Comparison of ENCODE assay signal across 23 mouse cellular contexts in genomic region chr9:110775269-110776022, GRCm38 (mm10). TPM values are rescaled to one million over a fixed set of nuclear protein-coding genes. Genes with fewer than 3 reads are reported as not detected.
DNase-seq lines count a peak whose midpoint lies in the region; ATAC-seq and TF ChIP-seq lines count a peak whose summit lies in the region.
"Had no signal": no experiment of that assay in that cellular context is flagged by ENCODE, and none has a peak within 500 bp of the region (broad histone marks: within the 10 kb centered on the region; RNA-seq: fewer than 3 reads in every experiment).

No protein-coding gene starts in this region.

- H3K27ac ChIP-seq in heart, embryonic 16.5 days (ENCODE audit: low read length), result peak overlapping the region; percentile 60
- peak overlapping the region; percentile 89 for H3K27ac ChIP-seq in lung, embryonic 15.5 days
- H3K27ac ChIP-seq in embryonic facial prominence, embryonic 15.5 days (replicated peaks), result peak overlapping the region; percentile 36; the same call in 1 of the 2 replicates
- peak overlapping the region; percentile 70 for H3K27ac ChIP-seq in stomach, embryonic 16.5 days (ENCODE audit: low read length)
- H3K27ac ChIP-seq: hindbrain, postnatal 0 days; midbrain, embryonic 12.5 days had no signal

- H3K27me3 ChIP-seq in heart, embryonic 16.5 days (ENCODE audit: control insufficient read depth, insufficient read depth, low read length), result no peaks in the 10 kb centered on the region
- 0 out of 2 replicates have a peak, but pooled peaks cover 2% of the 10 kb centered on the region for H3K27me3 ChIP-seq in lung, embryonic 15.5 days
- 0 out of 2 replicates have a peak, but pooled peaks cover 2% of the 10 kb centered on the region for H3K27me3 ChIP-seq in embryonic facial prominence, embryonic 15.5 days
- no peaks in the 10 kb centered on the region for H3K27me3 ChIP-seq in stomach, embryonic 16.5 days (ENCODE audit: control insufficient read depth, insufficient read depth, low read length)
- H3K27me3 ChIP-seq: neural tube, embryonic 13.5 days had no signal

- no peak for ATAC-seq in heart, embryonic 16.5 days (replicated peaks; ENCODE audit: extremely low read depth, insufficient read depth, low FRiP score)
- peak; percentile 82 for ATAC-seq in lung, embryonic 15.5 days (ENCODE audit: borderline replicate concordance, extremely low read depth, low FRiP score, low TSS enrichment)
- 0 out of 2 replicates have a peak, but pooled peaks have one; percentile 13 for ATAC-seq in embryonic facial prominence, embryonic 15.5 days (ENCODE audit: insufficient number of reproducible peaks, low FRiP score, low TSS enrichment, low read depth)
- peak; percentile 61 for ATAC-seq in stomach, embryonic 16.5 days (ENCODE audit: insufficient read depth, low FRiP score)
- ATAC-seq: forebrain, embryonic 16.5 days; hindbrain, postnatal 0 days had no signal

- TF ChIP-seq POLR2A in lung, adult 2 months (IDR thresholded peaks at IDR 0.05; ENCODE audit: borderline replicate concordance, extremely low read depth, low read depth, low read length), result no peak

- WGBS in heart, embryonic 16.5 days, result 54% methylated on average over 10 of the region's 10 CpGs
- 47% methylated on average over 10 of the region's 10 CpGs for WGBS in lung, embryonic 15.5 days
- WGBS in lung, adult 2 months, result 82% methylated on average over 10 of the region's 10 CpGs
- 47% methylated on average over 10 of the region's 10 CpGs for WGBS in embryonic facial prominence, embryonic 15.5 days
- WGBS in stomach, embryonic 16.5 days, result 57% methylated on average over 10 of the region's 10 CpGs

- H3K36me3 ChIP-seq in heart, embryonic 16.5 days (ENCODE audit: control insufficient read depth, insufficient read depth), result peaks cover 2% of the 10 kb centered on the region
- H3K36me3 ChIP-seq in lung, embryonic 15.5 days, result no peaks in the 10 kb centered on the region
- no peaks in the 10 kb centered on the region for H3K36me3 ChIP-seq in embryonic facial prominence, embryonic 15.5 days
- H3K36me3 ChIP-seq in stomach, embryonic 16.5 days (ENCODE audit: control insufficient read depth, insufficient read depth, low read length), result no peaks in the 10 kb centered on the region
- H3K36me3 ChIP-seq: midbrain, embryonic 12.5 days; neural tube, embryonic 13.5 days had no signal

- H3K4me1 ChIP-seq in heart, embryonic 16.5 days (ENCODE audit: control insufficient read depth, insufficient read depth, low read length), result peaks cover 14% of the 10 kb centered on the region
- peaks cover 40% of the 10 kb centered on the region for H3K4me1 ChIP-seq in lung, embryonic 15.5 days
- H3K4me1 ChIP-seq in lung, adult 2 months (ENCODE audit: control insufficient read depth, insufficient read depth, low read length), result no peaks in the 10 kb centered on the region
- peaks cover 45% of the 10 kb centered on the region for H3K4me1 ChIP-seq in embryonic facial prominence, embryonic 15.5 days
- peaks cover 4% of the 10 kb centered on the region; the same call in 1 of the 2 replicates for H3K4me1 ChIP-seq in stomach, embryonic 16.5 days (ENCODE audit: control insufficient read depth, insufficient read depth, low read length)

- no peak for DNase-seq in heart, adult 18-20 months
- no peak for DNase-seq in lung, adult 2 months
- no peak for DNase-seq in left cerebral cortex, adult 18-20 months (ENCODE audit: low spot score in 2 of 2)
- DNase-seq: B cell, adult 2 months; cerebellum, adult 11-12 months; cerebellum, postnatal 25 days; layer of hippocampus, adult 9-11 months; right cerebral cortex, postnatal 14 days; thymus, postnatal 4 days had no signal

- peak overlapping the region; percentile 7 for H3K4me2 ChIP-seq in heart, embryonic 16.5 days (ENCODE audit: low read depth, low read length)
- peak overlapping the region; percentile 41 for H3K4me2 ChIP-seq in lung, embryonic 15.5 days
- peak overlapping the region; percentile 0; the same call in 1 of the 2 replicates for H3K4me2 ChIP-seq in embryonic facial prominence, embryonic 15.5 days (replicated peaks)
- no peak overlapping the region for H3K4me2 ChIP-seq in stomach, embryonic 16.5 days (ENCODE audit: low read depth, low read length)
- H3K4me2 ChIP-seq: midbrain, embryonic 12.5 days; neural tube, embryonic 13.5 days had no signal

- no peak for TF ChIP-seq CTCF in lung, adult 2 months (IDR thresholded peaks at IDR 0.05; ENCODE audit: insufficient read depth, low read length)

- H3K9ac ChIP-seq in heart, embryonic 16.5 days (ENCODE audit: low read length), result peak overlapping the region; percentile 36; the same call in 1 of the 2 replicates
- peak overlapping the region; percentile 0; the same call in 1 of the 2 replicates for H3K9ac ChIP-seq in lung, embryonic 15.5 days
- H3K9ac ChIP-seq in embryonic facial prominence, embryonic 15.5 days, result no peak overlapping the region
- peak overlapping the region; percentile 43 for H3K9ac ChIP-seq in stomach, embryonic 16.5 days (ENCODE audit: low read length)
- H3K9ac ChIP-seq: midbrain, embryonic 12.5 days; neural tube, embryonic 13.5 days had no signal

- H3K9me3 ChIP-seq in heart, embryonic 16.5 days (replicated peaks; ENCODE audit: control insufficient read depth, low read length), result no peaks in the 10 kb centered on the region
- H3K9me3 ChIP-seq in lung, embryonic 15.5 days, result no peaks in the 10 kb centered on the region
- H3K9me3 ChIP-seq in embryonic facial prominence, embryonic 15.5 days (replicated peaks), result no peaks in the 10 kb centered on the region
- H3K9me3 ChIP-seq in stomach, embryonic 16.5 days (replicated peaks; ENCODE audit: control insufficient read depth, low read length), result no peaks in the 10 kb centered on the region
- H3K9me3 ChIP-seq: midbrain, embryonic 12.5 days; neural tube, embryonic 13.5 days had no signal

- H3K4me3 ChIP-seq in heart, embryonic 16.5 days (ENCODE audit: low read length), result no peak overlapping the region
- H3K4me3 ChIP-seq in lung, embryonic 15.5 days, result no peak overlapping the region
- H3K4me3 ChIP-seq in lung, adult 2 months (replicated peaks; ENCODE audit: extremely low read depth, low read depth, low read length), result no peak overlapping the region
- H3K4me3 ChIP-seq in embryonic facial prominence, embryonic 15.5 days (replicated peaks), result no peak overlapping the region
- no peak overlapping the region for H3K4me3 ChIP-seq in stomach, embryonic 16.5 days (replicated peaks; ENCODE audit: low read length)
- H3K4me3 ChIP-seq: midbrain, embryonic 12.5 days; neural tube, embryonic 13.5 days had no signal

RNA-seq across cellular contexts. Expression of gene Prss42, which starts 22.5 kb away (rescaled TPM):
- polyA plus RNA-seq in heart, embryonic 16.5 days (2015; fragmentation: Nextera tagmentation; extraction: Ambion mirVana), result 0.15 TPM in 1 of 2 replicates, not detected in the other
- not detected for total RNA-seq in heart, adult 18-20 months (2021)
- polyA plus RNA-seq in lung, embryonic 15.5 days (2015; fragmentation: Nextera tagmentation; extraction: Ambion mirVana), result not detected in 2 replicates
- not detected in 2 replicates for polyA plus RNA-seq in lung, adult 2 months (2012; rRNA removed)
- polyA plus RNA-seq in embryonic facial prominence, embryonic 15.5 days (2015; fragmentation: Nextera tagmentation; extraction: Ambion mirVana), result not detected in 2 replicates
- polyA plus RNA-seq in stomach, embryonic 16.5 days (2015; fragmentation: Nextera tagmentation; extraction: Ambion mirVana), result not detected in 2 replicates
- total RNA-seq in left cerebral cortex, adult 18-20 months (2021), result not detected
- total RNA-seq: adrenal gland, postnatal 10 days; gastrocnemius, adult 18-20 months; hematopoietic stem cell, adult 5-6 weeks; hindbrain, postnatal 0 days; liver, adult 2 months had no signal
- polyA plus RNA-seq: forebrain, embryonic 16.5 days; hindbrain, postnatal 0 days; liver, adult 2 months; midbrain, embryonic 12.5 days; neural tube, embryonic 13.5 days; spleen, adult 2 months had no signal

RNA-seq across cellular contexts. Expression of gene Pth1r, which starts 28.5 kb away (rescaled TPM):
- 21.0 and 26.3 TPM in 2 replicates for polyA plus RNA-seq in heart, embryonic 16.5 days (2015; fragmentation: Nextera tagmentation; extraction: Ambion mirVana)
- 1 to 10 TPM; 4.6 to 6.3 TPM for total RNA-seq in heart, adult 18-20 months (2021)
- polyA plus RNA-seq in lung, embryonic 15.5 days (2015; fragmentation: Nextera tagmentation; extraction: Ambion mirVana), result 78.8 and 79.7 TPM in 2 replicates
- 13.8 and 14.0 TPM in 2 replicates for polyA plus RNA-seq in lung, adult 2 months (2012; rRNA removed)
- polyA plus RNA-seq in embryonic facial prominence, embryonic 15.5 days (2015; fragmentation: Nextera tagmentation; extraction: Ambion mirVana), result 133 and 145 TPM in 2 replicates
- polyA plus RNA-seq in stomach, embryonic 16.5 days (2015; fragmentation: Nextera tagmentation; extraction: Ambion mirVana), result 17.5 and 17.9 TPM in 2 replicates
- total RNA-seq in left cerebral cortex, adult 18-20 months (2021), result 1 to 10 TPM; 5.3 to 6.9 TPM
- total RNA-seq: hematopoietic stem cell, adult 5-6 weeks had no signal

RNA-seq across cellular contexts. Expression of gene Myl3, which starts 33.8 kb away (rescaled TPM):
- 4,391 and 5,295 TPM in 2 replicates for polyA plus RNA-seq in heart, embryonic 16.5 days (2015; fragmentation: Nextera tagmentation; extraction: Ambion mirVana)
- over 10,000 TPM; 10,039 to 12,689 TPM for total RNA-seq in heart, adult 18-20 months (2021)
- polyA plus RNA-seq in lung, embryonic 15.5 days (2015; fragmentation: Nextera tagmentation; extraction: Ambion mirVana), result 19.8 and 68.6 TPM in 2 replicates
- polyA plus RNA-seq in lung, adult 2 months (2012; rRNA removed), result 10.8 and 214 TPM in 2 replicates
- 7.5 and 8.5 TPM in 2 replicates for polyA plus RNA-seq in embryonic facial prominence, embryonic 15.5 days (2015; fragmentation: Nextera tagmentation; extraction: Ambion mirVana)
- 0.59 and 12.9 TPM in 2 replicates for polyA plus RNA-seq in stomach, embryonic 16.5 days (2015; fragmentation: Nextera tagmentation; extraction: Ambion mirVana)
- not detected for total RNA-seq in left cerebral cortex, adult 18-20 months (2021)
- total RNA-seq: hematopoietic stem cell, adult 5-6 weeks; hindbrain, postnatal 0 days had no signal
- polyA plus RNA-seq: liver, adult 2 months had no signal

RNA-seq across cellular contexts. Expression of gene Prss44, which starts 38.3 kb away (rescaled TPM):
- not detected in 2 replicates for polyA plus RNA-seq in heart, embryonic 16.5 days (2015; fragmentation: Nextera tagmentation; extraction: Ambion mirVana)
- not detected for total RNA-seq in heart, adult 18-20 months (2021)
- polyA plus RNA-seq in lung, embryonic 15.5 days (2015; fragmentation: Nextera tagmentation; extraction: Ambion mirVana), result not detected in 2 replicates
- polyA plus RNA-seq in lung, adult 2 months (2012; rRNA removed), result not detected in 2 replicates
- polyA plus RNA-seq in embryonic facial prominence, embryonic 15.5 days (2015; fragmentation: Nextera tagmentation; extraction: Ambion mirVana), result not detected in 2 replicates
- not detected in 2 replicates for polyA plus RNA-seq in stomach, embryonic 16.5 days (2015; fragmentation: Nextera tagmentation; extraction: Ambion mirVana)
- total RNA-seq in left cerebral cortex, adult 18-20 months (2021), result not detected
- total RNA-seq: adrenal gland, postnatal 10 days; gastrocnemius, adult 18-20 months; hematopoietic stem cell, adult 5-6 weeks; liver, adult 2 months had no signal
- polyA plus RNA-seq: forebrain, embryonic 16.5 days; gonadal fat pad, adult 2 months; hindbrain, postnatal 0 days; liver, adult 2 months; midbrain, embryonic 12.5 days; neural tube, embryonic 13.5 days; spleen, adult 2 months had no signal

RNA-seq across cellular contexts. Expression of gene Prss43, which starts 51.0 kb away (rescaled TPM):
- polyA plus RNA-seq in heart, embryonic 16.5 days (2015; fragmentation: Nextera tagmentation; extraction: Ambion mirVana), result not detected in 2 replicates
- total RNA-seq in heart, adult 18-20 months (2021), result not detected
- not detected in 2 replicates for polyA plus RNA-seq in lung, embryonic 15.5 days (2015; fragmentation: Nextera tagmentation; extraction: Ambion mirVana)
- polyA plus RNA-seq in lung, adult 2 months (2012; rRNA removed), result not detected in 2 replicates
- not detected in 2 replicates for polyA plus RNA-seq in embryonic facial prominence, embryonic 15.5 days (2015; fragmentation: Nextera tagmentation; extraction: Ambion mirVana)
- polyA plus RNA-seq in stomach, embryonic 16.5 days (2015; fragmentation: Nextera tagmentation; extraction: Ambion mirVana), result not detected in 2 replicates
- total RNA-seq in left cerebral cortex, adult 18-20 months (2021), result under 1 TPM in 1 of 2 experiments, not detected in 1; 0.28 TPM
- total RNA-seq: adrenal gland, postnatal 10 days; gastrocnemius, adult 18-20 months; hematopoietic stem cell, adult 5-6 weeks; hindbrain, postnatal 0 days; liver, adult 2 months had no signal
- polyA plus RNA-seq: forebrain, embryonic 16.5 days; liver, adult 2 months; midbrain, embryonic 12.5 days; neural tube, embryonic 13.5 days; spleen, adult 2 months had no signal

Comparison
In these comparisons a context has a peak if more than half of its experiments do, and no peak if none do; other contexts are left out.
1. H3K27ac ChIP-seq: peak in every context shown above with its lines; median percentile 89 in lung, embryonic 15.5 days; 70 in stomach, embryonic 16.5 days; 60 in heart, embryonic 16.5 days; 36 in embryonic facial prominence, embryonic 15.5 days.
2. RNA of gene Myl3, which starts 33.8 kb away (polyA plus RNA-seq): 4,391 to 5,295 TPM in heart, embryonic 16.5 days; 10.8 to 214 TPM in lung, adult 2 months, 19.8 to 68.6 TPM in lung, embryonic 15.5 days, 0.59 to 12.9 TPM in stomach, embryonic 16.5 days and 7.5 to 8.5 TPM in embryonic facial prominence, embryonic 15.5 days; every median in the first group is over 10 times any median in the second.